Mouse (Mus musculus) kidney, postnatal 25 days (tissue): ENCODE measurements at regions not wholly inside any gene's neighbourhood (a gene's known extent, or its start where the extent isn't known, plus 50 kb on each side); places are given as distances from the start of the nearest gene placed in this dataset.

Experiments used
- DNase-seq, 2 experiments: peaks; one replicate each; pipeline ENCODE4 v3.0.0; 2021; ENCODE audit warnings: mixed read lengths in 2 of 2

- DNase-seq = no peak
These were observed 146.4 kb downstream of the Fndc1 start for GRCm38 (mm10) chr17:7680658-7681057.

- DNase-seq = no peak
These were observed 147.3 kb downstream of the Fndc1 start for GRCm38 (mm10) chr17:7679786-7680185.

GRCm38 (mm10) chr17:7678898-7679297 lies 148.2 kb downstream of the Fndc1 start:
- DNase-seq = peak in 1 of 2 experiments; percentile 5

- DNase-seq = no peak
These were observed 149.3 kb downstream of the Fndc1 start for GRCm38 (mm10) chr17:7677796-7678195.

- no peak for DNase-seq
These were observed 149.8 kb downstream of the Fndc1 start for GRCm38 (mm10) chr17:7677301-7677700.

- no peak for DNase-seq
These were observed 150.3 kb downstream of the Fndc1 start for GRCm38 (mm10) chr17:7676776-7677175.

- no peak for DNase-seq
These were observed 152.6 kb downstream of the Fndc1 start for GRCm38 (mm10) chr17:7674511-7674910.

- DNase-seq = no peak
These were observed 159.3 kb downstream of the Fndc1 start for GRCm38 (mm10) chr17:7667826-7668225.

- no peak for DNase-seq
These were observed 160.2 kb downstream of the Fndc1 start for GRCm38 (mm10) chr17:7666781-7667398.

- no peak for DNase-seq
These were observed 160.9 kb downstream of the Fndc1 start for GRCm38 (mm10) chr17:7666207-7666606.

GRCm38 (mm10) chr17:7665686-7666085 lies 161.4 kb downstream of the Fndc1 start:
- DNase-seq = no peak

GRCm38 (mm10) chr17:7663896-7664880 lies 162.9 kb downstream of the Fndc1 start:
- no peak for DNase-seq

GRCm38 (mm10) chr17:7656503-7656902 lies 170.6 kb downstream of the Fndc1 start:
- DNase-seq = no peak

- DNase-seq = no peak
These were observed 171.1 kb downstream of the Fndc1 start for GRCm38 (mm10) chr17:7655966-7656365.

- DNase-seq = no peak
These were observed 173.0 kb downstream of the Fndc1 start for GRCm38 (mm10) chr17:7654064-7654564.

- DNase-seq = no peak
These were observed 175.1 kb downstream of the Fndc1 start for GRCm38 (mm10) chr17:7652037-7652436.

- no peak for DNase-seq
These were observed 176.7 kb downstream of the Fndc1 start for GRCm38 (mm10) chr17:7650417-7650816.

GRCm38 (mm10) chr17:7644857-7645481 lies 182.1 kb downstream of the Fndc1 start:
- no peak for DNase-seq

- DNase-seq = no peak
These were observed 183.5 kb downstream of the Fndc1 start for GRCm38 (mm10) chr17:7643640-7644039.

GRCm38 (mm10) chr17:7642442-7642887 lies 184.6 kb downstream of the Fndc1 start:
- DNase-seq = no peak

- DNase-seq = no peak
These were observed 192.8 kb downstream of the Fndc1 start for GRCm38 (mm10) chr17:7634291-7634664.

GRCm38 (mm10) chr17:7633382-7634290 lies 193.5 kb downstream of the Fndc1 start:
- DNase-seq = no peak
